Mouse (Mus musculus) stomach, embryonic 16.5 days (tissue): ENCODE results near the gene Mef2c. TPM values are rescaled to one million over a fixed set of nuclear protein-coding genes. Genes with fewer than 3 reads are reported as not detected.

ENCODE experiments used
- ATAC-seq: fragments of 200-750 bp; cut with Nextera tagmentation; 2 replicates; pipeline ENCODE4 v1.8.0; 2017; ENCODE audit warnings: moderate number of reproducible peaks, moderate TSS enrichment; ENCODE audit not compliant: insufficient read depth, low FRiP score
- H3K27ac ChIP-seq: fragments of 300-500 bp; sonication (generic); 2 replicates; pipeline ENCODE4 v1.5.1; 2014; ENCODE audit warnings: low read length
- H3K27me3 ChIP-seq: fragments of 300-500 bp; sonication (generic); 2 replicates; pipeline ENCODE4 v1.6.1; 2014; ENCODE audit warnings: low read length, control low read depth, mixed read lengths; ENCODE audit not compliant: control insufficient read depth, insufficient read depth
- H3K36me3 ChIP-seq: fragments of 300-500 bp; sonication (generic); 2 replicates; pipeline ENCODE4 v1.6.1; 2014; ENCODE audit warnings: low read length; ENCODE audit not compliant: control insufficient read depth, insufficient read depth
- H3K4me1 ChIP-seq: fragments of 300-500 bp; sonication (generic); 2 replicates; pipeline ENCODE4 v1.6.1; 2014; ENCODE audit warnings: low read length, control low read depth, mixed read lengths; ENCODE audit not compliant: control insufficient read depth, insufficient read depth
- H3K4me2 ChIP-seq: fragments of 300-500 bp; sonication (generic); 2 replicates; pipeline ENCODE4 v1.6.1; 2014; ENCODE audit warnings: low read depth, low read length, mixed read lengths
- H3K4me3 ChIP-seq: fragments of 300-500 bp; sonication (generic); replicated peaks from 2 replicates; pipeline ENCODE4 v1.5.1; 2014; ENCODE audit warnings: mild to moderate bottlenecking, low read length
- H3K9ac ChIP-seq: fragments of 300-500 bp; sonication (generic); 2 replicates; pipeline ENCODE4 v1.6.1; 2014; ENCODE audit warnings: low read length
- H3K9me3 ChIP-seq: fragments of 300-500 bp; sonication (generic); replicated peaks from 2 replicates; pipeline ENCODE4 v1.6.1; 2016; ENCODE audit warnings: low read length, control low read depth; ENCODE audit not compliant: control insufficient read depth
- WGBS: fragments of 180-500 bp; shearing (Covaris S2); extraction: QIAGEN DNeasy Blood & Tissue Kit; methylation state at CpG from one replicate; pipeline ENCODE4 v1.1.7; 2014; 5-methylcytosine and 5-hydroxymethylcytosine counted together
- polyA plus RNA-seq: library from polyadenylated mRNA; unstranded; fragments of >200 nt; fragmentation: Nextera tagmentation; extraction: Ambion mirVana; gene quantifications from 2 replicates; pipeline ENCODE4 v1.2.1, GENCODE M21; 2015

The Mef2c gene
- polyA plus RNA-seq, 1 experiment from 2014 or later: 51.9 TPM

- H3K4me3 ChIP-seq: no peak overlapping the region
- H3K27ac ChIP-seq: no peak overlapping the region
- no peaks in the 10 kb centered on the region for H3K4me1 ChIP-seq
- ATAC-seq: no peak
- 25% methylated on average over 5 of the region's 5 CpGs for WGBS
- no peak overlapping the region for H3K9ac ChIP-seq
- peaks cover 51% of the 10 kb centered on the region for H3K27me3 ChIP-seq
- no peaks in the 10 kb centered on the region for H3K9me3 ChIP-seq
- H3K36me3 ChIP-seq: no peaks in the 10 kb centered on the region
- no peak overlapping the region for H3K4me2 ChIP-seq
These were observed 209.0 kb downstream of the Mef2c start for GRCm38 (mm10) chr13:83712778-83713380.

- H3K27me3 ChIP-seq: peaks cover 60% of the 10 kb centered on the region
- no peaks in the 10 kb centered on the region for H3K4me1 ChIP-seq
- WGBS: 4% methylated on average over 19 of the region's 19 CpGs
- no peak for ATAC-seq
- H3K4me3 ChIP-seq: no peak overlapping the region
- no peaks in the 10 kb centered on the region for H3K36me3 ChIP-seq
- H3K4me2 ChIP-seq: no peak overlapping the region
- H3K27ac ChIP-seq: no peak overlapping the region
- no peaks in the 10 kb centered on the region for H3K9me3 ChIP-seq
- no peak overlapping the region for H3K9ac ChIP-seq
These were observed 209.9 kb downstream of the Mef2c start for GRCm38 (mm10) chr13:83713661-83714291.

GRCm38 (mm10) chr13:83714466-83715307 is 210.9 kb downstream of the Mef2c start:
- H3K4me3 ChIP-seq: peak overlapping the region; percentile 20
- peaks cover 68% of the 10 kb centered on the region for H3K27me3 ChIP-seq
- H3K4me2 ChIP-seq: peak overlapping the region; percentile 30; the same call in 1 of the 2 replicates
- 0 out of 2 replicates have a peak, but pooled peaks have one; percentile 25 for ATAC-seq
- H3K4me1 ChIP-seq: no peaks in the 10 kb centered on the region
- no peak overlapping the region for H3K9ac ChIP-seq
- H3K9me3 ChIP-seq: no peaks in the 10 kb centered on the region
- H3K36me3 ChIP-seq: no peaks in the 10 kb centered on the region
- WGBS: 2% methylated on average over 22 of the region's 22 CpGs
- no peak overlapping the region for H3K27ac ChIP-seq

- Histone ChIP-seq H3K9me3 (no peaks in the 10 kb centered on the region), H3K9ac (no peak overlapping the region), H3K36me3 (no peaks in the 10 kb centered on the region), H3K27ac (no peak overlapping the region), H3K4me2 (peak overlapping the region; percentile 30; the same call in 1 of the 2 replicates), H3K4me3 (peak overlapping the region; percentile 20), H3K4me1 (no peaks in the 10 kb centered on the region), H3K27me3 (peaks cover 75% of the 10 kb centered on the region)
- ATAC-seq: no peak
- WGBS: 6% methylated on average over 14 of the region's 14 CpGs
These were observed 211.5 kb downstream of the Mef2c start for GRCm38 (mm10) chr13:83715308-83715785.

- Histone ChIP-seq H3K4me1 (no peaks in the 10 kb centered on the region), H3K36me3 (no peaks in the 10 kb centered on the region), H3K4me2 (no peak overlapping the region), H3K27ac (no peak overlapping the region), H3K9me3 (no peaks in the 10 kb centered on the region), H3K4me3 (no peak overlapping the region), H3K27me3 (peaks cover 81% of the 10 kb centered on the region), H3K9ac (no peak overlapping the region)
- no peak for ATAC-seq
- WGBS: 4% methylated on average over 27 of the region's 27 CpGs
These were observed 212.3 kb downstream of the Mef2c start for GRCm38 (mm10) chr13:83715971-83716615.
